Comparison of ENCODE assay signal across 8 mouse cellular contexts in genomic region chr5:93266883-93267704, GRCm38 (mm10). TPM values are rescaled to one million over a fixed set of nuclear protein-coding genes. Genes with fewer than 3 reads are reported as not detected.
A peak's percentile ranks its signal among the peaks of the same experiment; 100 is the strongest.
DNase-seq lines count a peak whose midpoint lies in the region; ATAC-seq lines count a peak whose summit lies in the region.

Ccng2 (plus strand) TSS chr5:93267257.

- peaks cover 23% of the 10 kb centered on the region for H3K4me1 ChIP-seq in hindbrain, embryonic 15.5 days (replicated peaks)

- H3K36me3 ChIP-seq in hindbrain, embryonic 15.5 days: peaks cover 14% of the 10 kb centered on the region

- no peaks in the 10 kb centered on the region for H3K9me3 ChIP-seq in hindbrain, embryonic 15.5 days

- peak within 1 kb of the TSS; percentile 79 for H3K4me3 ChIP-seq in hindbrain, embryonic 15.5 days

- peak within 1 kb of the TSS; percentile 95 for H3K9ac ChIP-seq in hindbrain, embryonic 15.5 days

- peak within 1 kb of the TSS; percentile 62 for H3K4me2 ChIP-seq in hindbrain, embryonic 15.5 days

- H3K27me3 ChIP-seq in hindbrain, embryonic 15.5 days: no peaks in the 10 kb centered on the region

- peak; percentile 97 for DNase-seq in T-cell, adult 2 months (ENCODE audit: low spot score)
- peak; percentile 93 to 97 for DNase-seq in cerebellum, postnatal 36 days
- DNase-seq in frontal cortex, postnatal 36 days (ENCODE audit: low spot score in 2 of 2): peak; percentile 96 to 97
- DNase-seq in left cerebral cortex, adult 11 months (ENCODE audit: low spot score): peak; percentile 98
- peak; percentile 97 to 98 for DNase-seq in lung, postnatal 4 days
- DNase-seq in retina, postnatal 7 days (ENCODE audit: low read depth, low spot score): peak; percentile 100
- peak; percentile 96 for DNase-seq in urinary bladder, adult 2 months (ENCODE audit: low spot score)

- ATAC-seq in hindbrain, embryonic 15.5 days (ENCODE audit: low FRiP score, low read depth): peak; percentile 97

- WGBS in hindbrain, embryonic 15.5 days: under 1% methylated on average over 51 of the region's 54 CpGs

- peak within 1 kb of the TSS; percentile 97 for H3K27ac ChIP-seq in hindbrain, embryonic 15.5 days (replicated peaks)

RNA-seq across cellular contexts. Expression of gene Ccng2, which starts in this region (rescaled TPM):
- 79.7 and 88.8 TPM in 2 replicates for polyA plus RNA-seq in hindbrain, embryonic 15.5 days (2015; fragmentation: Nextera tagmentation; extraction: Ambion mirVana)
- 19.8 and 21.4 TPM in 2 replicates for polyA plus RNA-seq in urinary bladder, adult 2 months (2012; rRNA removed)

Comparison
In these comparisons a context has a peak if more than half of its experiments do, and no peak if none do; other contexts are left out.
1. Peak in every context shown above with its lines: DNase-seq, ATAC-seq, H3K4me3 ChIP-seq and H3K27ac ChIP-seq.